ENCODE assay signal across 8 mouse cellular contexts in genomic region chr15:78247659-78248058, GRCm38 (mm10).
DNase-seq lines count a peak whose midpoint lies in the region.
"Had no signal": no experiment of that assay in that cellular context is flagged by ENCODE, and none has a peak within 500 bp of the region (broad histone marks: within the 10 kb centered on the region; RNA-seq: fewer than 3 reads in every experiment).

No protein-coding gene starts in this region.

- peak; percentile 60 for DNase-seq in 416B (ENCODE audit: low read depth)
- peak; percentile 19 for DNase-seq in CD4-positive helper T cell, adult 2 months (ENCODE audit: low read depth, low spot score)
- DNase-seq in lung, postnatal 10 days, result peak; percentile 24
- DNase-seq in monocyte, adult 2 months (ENCODE audit: low read depth in 1 of 2, low spot score in 2 of 2), result peak; percentile 76 to 80
- no peak for DNase-seq in embryo, embryonic 10.5 days (ENCODE audit: low spot score)
- DNase-seq in thymus, postnatal 14 days, result no peak
- DNase-seq in frontal cortex, postnatal 36 days (ENCODE audit: low spot score in 2 of 2), result no peak
- DNase-seq: cerebellum, adult 18-20 months had no signal

Comparison
In these comparisons a context has a peak if more than half of its experiments do, and no peak if none do; other contexts are left out.
1. DNase-seq: peak in 416B (single experiment), CD4-positive helper T cell, adult 2 months (single experiment), lung, postnatal 10 days (single experiment) and monocyte, adult 2 months (2 of 2); none in embryo, embryonic 10.5 days (single experiment), thymus, postnatal 14 days (single experiment) and frontal cortex, postnatal 36 days (0 of 2).